Mouse (Mus musculus) mouse embryonic stem cell (cell line): Measurements from ENCODE around the gene Dlg1.

Source experiments
- in situ Hi-C, 2 experiments: fragments of 300-500 bp; cut with MboI; formaldehyde crosslinking; loops; 1 replicate in 1 of 2; 3 replicates in 1 of 2; pipeline ENCODE4 v1.14.3; 2019 to 2020; ENCODE audit warnings: low sequenced_read_pairs in 2 of 2, low pct_unique_long_range_greater_than_20kb in 1 of 2, mixed read lengths in 1 of 2; ENCODE audit not compliant: unreplicated experiment in 1 of 2

Gene Dlg1

DNA sequence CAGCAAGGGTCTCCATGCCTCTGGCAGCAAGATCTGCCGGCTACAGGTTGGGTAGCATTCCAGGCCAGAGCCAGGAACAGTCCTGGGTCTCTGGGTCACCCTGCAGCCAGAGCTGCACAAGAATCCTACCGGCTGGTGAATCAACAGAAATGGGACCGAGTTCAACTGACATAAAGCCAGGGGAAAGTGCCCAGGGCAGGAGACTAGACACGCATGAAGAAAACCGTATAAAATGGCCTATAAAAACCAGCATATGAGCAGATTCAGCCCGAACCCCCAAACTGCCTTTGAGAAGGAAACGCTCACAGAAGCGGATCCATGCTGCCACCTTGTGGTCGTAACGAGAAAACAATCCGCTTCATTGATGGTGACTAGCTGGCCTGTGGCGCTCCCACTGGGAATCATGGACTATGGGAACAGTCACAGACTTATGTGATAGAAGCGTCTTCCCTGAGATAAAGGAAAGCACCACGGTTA, 255.0 kb downstream of the Dlg1 start:
- in situ Hi-C loops, result loop anchor here (5.0 to 25.0 kb wide), 2 partner anchors 41 to 456 kb away; partner anchors contain the start of gene Meltf (in 1 of the 2)

DNA sequence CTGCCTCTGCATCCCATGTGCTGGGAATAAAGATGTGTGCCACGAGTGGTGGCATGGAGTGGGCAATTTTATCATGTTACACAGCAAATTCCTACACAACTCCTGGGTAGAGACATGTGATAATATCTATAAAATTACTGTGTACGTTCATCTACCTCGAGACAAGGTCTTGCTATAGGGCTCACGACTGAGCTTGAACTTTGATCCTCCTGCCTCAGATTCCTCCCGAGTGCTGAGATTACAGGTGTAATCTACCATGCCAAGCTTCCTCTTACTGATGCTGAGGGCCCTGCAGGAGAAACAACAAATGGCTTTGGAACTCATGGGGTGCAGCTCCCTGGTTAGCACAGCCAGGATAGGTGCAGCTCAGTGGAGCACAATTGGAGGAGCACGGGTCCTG, 261.1 kb downstream of the Dlg1 start:
- in situ Hi-C loops, result loop anchor here (10.0 to 25.0 kb wide), 2 partner anchors 462 to 470 kb away; no protein-coding TSS in a partner anchor
